Mouse (Mus musculus) neural tube, embryonic 13.5 days (tissue): ENCODE measurements at regions not wholly inside any gene's neighbourhood (a gene's known extent, or its start where the extent isn't known, plus 50 kb on each side); places are given as distances from the start of the nearest gene placed in this dataset.
A peak's percentile ranks its signal among the peaks of the same experiment; 100 is the strongest.

Experiments used
- ATAC-seq: fragments of 200-750 bp; cut with Nextera tagmentation; 2 replicates; pipeline ENCODE4 v1.8.0; 2017; ENCODE audit warnings: low read depth, mild to moderate bottlenecking, moderate TSS enrichment, moderate library complexity
- H3K27ac ChIP-seq: fragments of 300-500 bp; sonication (generic); replicated peaks from 2 replicates; pipeline ENCODE4 v1.5.1; 2015; ENCODE audit warnings: moderate library complexity, mild to moderate bottlenecking, inconsistent platforms
- H3K27me3 ChIP-seq: fragments of 300-500 bp; sonication (generic); 2 replicates; pipeline ENCODE4 v1.6.1; 2015; ENCODE audit warnings: mild to moderate bottlenecking, inconsistent platforms
- H3K36me3 ChIP-seq: fragments of 300-500 bp; sonication (generic); 2 replicates; pipeline ENCODE4 v1.6.1; 2015; ENCODE audit warnings: mild to moderate bottlenecking, inconsistent platforms
- H3K4me1 ChIP-seq: fragments of 300-500 bp; sonication (generic); replicated peaks from 2 replicates; pipeline ENCODE4 v1.6.1; 2015; ENCODE audit warnings: inconsistent platforms
- H3K4me2 ChIP-seq: fragments of 300-500 bp; sonication (generic); 2 replicates; pipeline ENCODE4 v1.6.1; 2015; ENCODE audit warnings: inconsistent platforms, mild to moderate bottlenecking, moderate library complexity
- H3K4me3 ChIP-seq: fragments of 300-500 bp; sonication (generic); 2 replicates; pipeline ENCODE4 v1.5.1; 2015; ENCODE audit warnings: mild to moderate bottlenecking, inconsistent platforms
- H3K9ac ChIP-seq: fragments of 300-500 bp; sonication (generic); 2 replicates; pipeline ENCODE4 v1.6.1; 2015; ENCODE audit warnings: moderate library complexity, mild to moderate bottlenecking, inconsistent platforms
- H3K9me3 ChIP-seq: fragments of 300-500 bp; sonication (generic); 2 replicates; pipeline ENCODE4 v1.6.1; 2016; ENCODE audit warnings: inconsistent platforms
- WGBS: fragments of 180-500 bp; shearing (Covaris S2); methylation state at CpG from one replicate; pipeline ENCODE4 v1.1.7; 2015; 5-methylcytosine and 5-hydroxymethylcytosine counted together

- ATAC-seq, result no peak
- Histone ChIP-seq H3K9me3 (no peaks in the 10 kb centered on the region), H3K4me3 (no peak overlapping the region), H3K4me2 (no peak overlapping the region), H3K4me1 (peaks cover 19% of the 10 kb centered on the region), H3K27me3 (no peaks in the 10 kb centered on the region), H3K27ac (no peak overlapping the region), H3K36me3 (no peaks in the 10 kb centered on the region), H3K9ac (no peak overlapping the region)
- 76% methylated on average over 2 of the region's 2 CpGs for WGBS
Observed at GRCm38 (mm10) chr5:53329591-53329990, 62.7 kb downstream of the Smim20 start.

- Histone ChIP-seq H3K27ac (no peak overlapping the region), H3K4me1 (no peaks in the 10 kb centered on the region), H3K9ac (no peak overlapping the region), H3K9me3 (no peaks in the 10 kb centered on the region), H3K4me2 (no peak overlapping the region), H3K27me3 (no peaks in the 10 kb centered on the region), H3K4me3 (no peak overlapping the region), H3K36me3 (no peaks in the 10 kb centered on the region)
- ATAC-seq, result no peak
- 84% methylated on average over 6 of the region's 6 CpGs for WGBS
Observed at GRCm38 (mm10) chr5:53336704-53337103, 69.8 kb downstream of the Smim20 start.

GRCm38 (mm10) chr5:53337816-53338215, 70.9 kb downstream of the Smim20 start:
- no peak overlapping the region for H3K4me2 ChIP-seq
- H3K4me3 ChIP-seq, result no peak overlapping the region
- no peaks in the 10 kb centered on the region for H3K9me3 ChIP-seq
- H3K27ac ChIP-seq, result no peak overlapping the region
- no peaks in the 10 kb centered on the region for H3K27me3 ChIP-seq
- H3K4me1 ChIP-seq, result no peaks in the 10 kb centered on the region
- H3K36me3 ChIP-seq, result no peaks in the 10 kb centered on the region
- 53% methylated on average over 3 of the region's 3 CpGs for WGBS
- no peak for ATAC-seq
- no peak overlapping the region for H3K9ac ChIP-seq

- Histone ChIP-seq H3K9ac (no peak overlapping the region), H3K27me3 (no peaks in the 10 kb centered on the region), H3K4me1 (no peaks in the 10 kb centered on the region), H3K9me3 (no peaks in the 10 kb centered on the region), H3K36me3 (no peaks in the 10 kb centered on the region), H3K4me3 (no peak overlapping the region), H3K27ac (no peak overlapping the region), H3K4me2 (no peak overlapping the region)
- no peak for ATAC-seq
- WGBS, result 88% methylated on average over 8 of the region's 8 CpGs
Observed at GRCm38 (mm10) chr5:53345164-53345563, 78.3 kb downstream of the Smim20 start.

GRCm38 (mm10) chr5:53346028-53346427, 79.1 kb downstream of the Smim20 start:
- Histone ChIP-seq H3K9me3 (no peaks in the 10 kb centered on the region), H3K9ac (no peak overlapping the region), H3K4me1 (no peaks in the 10 kb centered on the region), H3K27ac (no peak overlapping the region), H3K27me3 (no peaks in the 10 kb centered on the region), H3K4me2 (no peak overlapping the region), H3K36me3 (no peaks in the 10 kb centered on the region), H3K4me3 (no peak overlapping the region)
- WGBS, result 77% methylated on average over 8 of the region's 8 CpGs
- ATAC-seq, result no peak

- Histone ChIP-seq H3K4me2 (no peak overlapping the region), H3K4me3 (no peak overlapping the region), H3K27ac (no peak overlapping the region), H3K9ac (no peak overlapping the region), H3K4me1 (no peaks in the 10 kb centered on the region), H3K9me3 (no peaks in the 10 kb centered on the region), H3K27me3 (no peaks in the 10 kb centered on the region), H3K36me3 (no peaks in the 10 kb centered on the region)
- 71% methylated on average over 8 of the region's 8 CpGs for WGBS
- no peak for ATAC-seq
Observed at GRCm38 (mm10) chr5:53346756-53347155, 79.9 kb downstream of the Smim20 start.

- Histone ChIP-seq H3K4me1 (no peaks in the 10 kb centered on the region), H3K9me3 (no peaks in the 10 kb centered on the region), H3K36me3 (no peaks in the 10 kb centered on the region), H3K27ac (no peak overlapping the region), H3K4me3 (no peak overlapping the region), H3K27me3 (no peaks in the 10 kb centered on the region), H3K4me2 (no peak overlapping the region), H3K9ac (no peak overlapping the region)
- ATAC-seq, result no peak
- WGBS, result 53% methylated on average over 4 of the region's 4 CpGs
Observed at GRCm38 (mm10) chr5:53352852-53353251, 86.0 kb downstream of the Smim20 start.

- Histone ChIP-seq H3K4me1 (no peaks in the 10 kb centered on the region), H3K9ac (no peak overlapping the region), H3K36me3 (no peaks in the 10 kb centered on the region), H3K4me3 (no peak overlapping the region), H3K27ac (no peak overlapping the region), H3K27me3 (no peaks in the 10 kb centered on the region), H3K9me3 (no peaks in the 10 kb centered on the region), H3K4me2 (no peak overlapping the region)
- WGBS, result 97% methylated on average over 3 of the region's 3 CpGs
- peak; percentile 49 for ATAC-seq
Observed at GRCm38 (mm10) chr5:53354296-53354695, 87.4 kb downstream of the Smim20 start.

- no peaks in the 10 kb centered on the region for H3K4me1 ChIP-seq
- H3K9ac ChIP-seq, result no peak overlapping the region
- H3K9me3 ChIP-seq, result no peaks in the 10 kb centered on the region
- H3K27ac ChIP-seq, result no peak overlapping the region
- ATAC-seq, result peak; percentile 86
- H3K36me3 ChIP-seq, result no peaks in the 10 kb centered on the region
- peak overlapping the region; percentile 39 for H3K4me2 ChIP-seq
- no peaks in the 10 kb centered on the region for H3K27me3 ChIP-seq
- no peak overlapping the region for H3K4me3 ChIP-seq
- WGBS, result 0% methylated on average over 6 of the region's 6 CpGs
Observed at GRCm38 (mm10) chr5:53355069-53355468, 88.2 kb downstream of the Smim20 start.

- no peak overlapping the region for H3K4me2 ChIP-seq
- H3K9ac ChIP-seq, result no peak overlapping the region
- H3K4me3 ChIP-seq, result no peak overlapping the region
- no peak for ATAC-seq
- H3K27ac ChIP-seq, result no peak overlapping the region
- H3K36me3 ChIP-seq, result no peaks in the 10 kb centered on the region
- 71% methylated on average over 7 of the region's 7 CpGs for WGBS
- no peaks in the 10 kb centered on the region for H3K4me1 ChIP-seq
- no peaks in the 10 kb centered on the region for H3K27me3 ChIP-seq
- H3K9me3 ChIP-seq, result no peaks in the 10 kb centered on the region
Observed at GRCm38 (mm10) chr5:53357086-53357608, 90.3 kb downstream of the Smim20 start.

- H3K27ac ChIP-seq, result no peak overlapping the region
- no peaks in the 10 kb centered on the region for H3K36me3 ChIP-seq
- no peak overlapping the region for H3K4me3 ChIP-seq
- no peak for ATAC-seq
- H3K4me2 ChIP-seq, result no peak overlapping the region
- no peaks in the 10 kb centered on the region for H3K9me3 ChIP-seq
- no peak overlapping the region for H3K9ac ChIP-seq
- no peaks in the 10 kb centered on the region for H3K4me1 ChIP-seq
- 75% methylated on average over 4 of the region's 4 CpGs for WGBS
- H3K27me3 ChIP-seq, result no peaks in the 10 kb centered on the region
Observed at GRCm38 (mm10) chr5:53358181-53358580, 91.3 kb downstream of the Smim20 start.

GRCm38 (mm10) chr5:53359887-53360286, 93.0 kb downstream of the Smim20 start:
- WGBS, result 88% methylated on average over 12 of the region's 12 CpGs
- Histone ChIP-seq H3K9ac (no peak overlapping the region), H3K4me1 (no peaks in the 10 kb centered on the region), H3K27ac (no peak overlapping the region), H3K4me2 (no peak overlapping the region), H3K4me3 (no peak overlapping the region), H3K36me3 (no peaks in the 10 kb centered on the region), H3K9me3 (no peaks in the 10 kb centered on the region), H3K27me3 (no peaks in the 10 kb centered on the region)
- ATAC-seq, result no peak

- Histone ChIP-seq H3K4me3 (no peak overlapping the region), H3K9me3 (no peaks in the 10 kb centered on the region), H3K4me1 (no peaks in the 10 kb centered on the region), H3K9ac (no peak overlapping the region), H3K36me3 (no peaks in the 10 kb centered on the region), H3K27me3 (no peaks in the 10 kb centered on the region), H3K4me2 (no peak overlapping the region), H3K27ac (no peak overlapping the region)
- no peak for ATAC-seq
- 87% methylated on average over 6 of the region's 6 CpGs for WGBS
Observed at GRCm38 (mm10) chr5:53361295-53361694, 94.4 kb downstream of the Smim20 start.
